Mouse (Mus musculus): ENCODE data around the gene Tmem52b.

DNA sequence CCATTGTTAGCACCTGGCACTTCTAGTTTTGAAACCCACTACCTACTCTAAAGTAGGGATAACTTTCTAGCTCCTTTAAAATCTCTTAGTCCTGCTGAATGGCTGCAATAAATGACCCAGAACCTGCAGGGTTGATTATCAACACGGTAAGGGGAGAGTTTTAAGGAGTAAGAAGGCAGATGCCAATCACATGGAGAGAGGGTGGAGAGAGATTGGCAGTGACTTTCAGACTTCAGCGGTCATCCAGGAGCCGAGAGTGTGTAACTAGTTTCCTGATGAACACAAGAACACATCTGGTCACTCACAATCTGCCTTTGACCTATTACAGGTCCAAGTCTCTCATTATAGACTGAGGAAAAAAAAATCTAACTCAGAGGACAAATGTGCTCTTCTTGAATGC is at the start of gene Tmem52b:
- TF ChIP-seq CTCF (IDR thresholded peaks at IDR 0.05; ENCODE audit: borderline replicate concordance, extremely low read depth, insufficient read depth, insufficient read length) = no peak
- no peak for TF ChIP-seq POLR2A (IDR thresholded peaks at IDR 0.05; ENCODE audit: borderline replicate concordance, extremely low read depth, insufficient read depth, insufficient read length, poor library complexity, severe bottlenecking)
